Mouse (Mus musculus) ovary, postnatal 36 days (tissue): ENCODE data around the gene H2-T3.
A peak's percentile ranks its signal among the peaks of the same experiment; 100 is the strongest.
"Not testable (repeated sequence)": the region's sequence is repeated elsewhere in the genome, so short reads cannot be mapped to it uniquely, and the experiment has no call there.

Experiments used
- DNase-seq: peaks from one replicate; pipeline ENCODE4 v3.0.0; 2022; ENCODE audit warnings: low spot score, mixed read lengths

H2-T3 gene

DNA sequence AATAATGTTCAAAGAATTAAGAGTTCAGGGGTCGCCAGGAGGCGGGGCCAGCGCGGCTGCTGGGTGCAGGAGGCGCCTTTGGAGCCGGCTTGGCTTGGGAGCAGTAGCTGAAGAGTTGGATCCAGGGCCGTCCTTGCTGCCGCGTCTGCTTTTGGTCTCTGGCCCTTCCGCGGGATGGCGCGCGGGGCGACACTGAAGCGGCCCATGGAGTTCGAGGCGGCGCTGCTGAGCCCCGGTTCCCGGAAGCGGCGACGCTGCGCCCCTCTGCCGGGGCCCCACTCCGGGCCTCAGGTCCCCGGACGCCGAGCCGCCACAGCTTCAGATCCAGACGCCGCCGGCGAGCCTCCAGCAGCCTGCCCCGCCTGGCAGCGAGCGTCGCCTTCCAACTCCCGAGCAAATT lies 11.1 kb downstream of the H2-T3 start:
- peak; percentile 18 for DNase-seq

DNA sequence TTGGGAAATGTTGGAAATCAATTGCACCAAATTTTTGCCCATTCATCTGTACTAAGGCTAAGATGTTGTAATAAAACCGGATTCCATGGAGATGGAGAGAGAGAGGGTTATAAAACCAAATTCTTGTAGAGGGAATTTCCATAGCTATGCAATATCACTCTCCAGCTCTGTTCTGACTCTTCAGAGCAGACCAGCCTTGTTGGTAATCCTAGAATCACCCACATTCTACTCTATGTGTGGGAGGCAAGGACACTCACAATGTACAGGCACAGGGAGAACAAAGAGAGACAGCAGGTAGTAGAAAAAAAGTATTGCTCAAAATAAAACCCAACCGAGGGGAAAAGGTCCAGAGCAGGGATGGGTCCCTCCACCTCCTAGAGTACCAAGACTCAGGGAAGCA lies 14.0 kb downstream of the H2-T3 start:
- not testable (repeated sequence) for DNase-seq

- DNase-seq, result no peak
Measured at GRCm38 (mm10) chr17:36170287-36170814, 19.7 kb downstream of the H2-T3 start.

DNA sequence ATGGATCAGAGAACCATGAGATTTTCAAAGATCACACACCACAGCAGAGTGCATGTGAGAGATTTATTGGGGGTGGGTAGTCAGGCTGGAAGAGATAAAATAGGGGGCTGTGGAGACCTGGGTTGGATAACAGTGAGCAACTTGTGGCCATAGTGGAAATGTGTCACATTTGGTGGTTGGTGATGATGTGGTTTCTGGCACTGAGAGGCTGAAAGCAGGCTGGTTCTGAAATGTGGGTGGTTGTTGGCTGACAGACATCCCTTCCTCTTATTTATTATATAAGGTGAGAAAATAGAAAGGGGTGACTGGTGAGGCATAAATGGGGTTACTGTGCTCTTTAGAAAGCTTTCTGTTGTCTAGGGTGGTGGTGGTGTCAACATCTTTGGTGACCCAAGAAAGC lies 20.3 kb downstream of the H2-T3 start:
- DNase-seq, result no peak

GRCm38 (mm10) chr17:36169094-36169493 lies 21.0 kb downstream of the H2-T3 start:
- not testable (repeated sequence) for DNase-seq

- DNase-seq, result no peak
Measured at GRCm38 (mm10) chr17:36168039-36168652, 21.9 kb downstream of the H2-T3 start, which contains the start of gene Gm8909. Gene Gm8909 (minus strand): TSS chr17:36168537.

DNA sequence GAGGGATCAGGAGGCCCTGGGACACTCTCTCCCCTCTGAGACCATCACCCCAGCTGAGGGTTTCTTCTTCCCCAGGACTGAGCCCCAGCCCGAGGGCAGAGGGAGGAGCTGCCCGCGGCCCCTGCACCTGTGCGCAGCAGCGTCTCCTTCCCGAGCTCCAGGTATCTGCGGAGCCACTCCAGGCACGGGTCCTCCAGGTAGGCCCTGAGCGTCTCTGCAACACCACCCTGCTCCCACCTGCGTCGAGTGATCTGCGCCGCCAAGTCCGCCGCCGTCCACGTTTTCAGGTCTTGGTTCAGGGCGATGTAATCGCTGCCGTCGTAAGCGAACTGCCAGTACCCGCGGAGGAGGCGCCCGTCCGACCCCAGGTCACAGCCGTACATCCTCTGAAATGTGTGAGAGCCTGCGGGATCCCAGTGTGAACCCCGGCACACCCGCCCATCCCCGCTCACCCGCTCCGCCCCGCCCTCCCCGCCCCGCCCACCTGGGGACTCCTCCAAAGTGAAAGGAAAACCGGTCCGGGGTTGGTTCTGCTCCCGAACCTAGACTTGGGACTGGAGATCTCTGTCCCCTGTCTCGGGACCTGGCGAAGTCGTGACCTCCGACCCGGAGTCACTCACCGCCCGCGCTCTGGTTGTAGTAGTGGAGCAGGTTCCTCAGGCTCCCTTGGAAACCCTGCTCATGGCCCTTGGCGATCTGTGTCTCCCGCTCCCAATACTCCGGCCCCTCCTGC lies 22.6 kb downstream of the H2-T3 start:
- DNase-seq, result no peak

DNA sequence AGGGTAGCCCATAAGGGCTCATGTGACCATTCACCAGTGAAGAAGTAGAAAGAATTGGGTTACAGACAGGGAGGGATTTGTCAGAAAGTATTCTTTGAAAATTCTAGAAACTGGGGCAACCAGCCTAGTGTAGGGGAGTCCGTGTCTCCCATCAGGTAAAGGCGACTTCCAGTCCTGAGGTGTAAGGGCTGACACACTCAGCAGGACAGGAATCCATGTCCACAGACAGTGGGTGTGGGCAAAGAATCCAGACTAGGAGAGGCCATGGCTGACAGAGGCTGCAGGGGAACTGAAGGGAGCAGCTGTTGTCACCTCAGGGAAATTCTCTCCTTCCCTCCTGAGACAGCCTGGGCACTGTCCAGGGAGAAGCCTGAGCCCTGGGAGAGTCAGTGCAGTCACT lies 23.2 kb downstream of the H2-T3 start:
- DNase-seq, result not testable (repeated sequence)

- DNase-seq, result no peak
Measured at GRCm38 (mm10) chr17:36161129-36162051, 28.7 kb downstream of the H2-T3 start.

DNA sequence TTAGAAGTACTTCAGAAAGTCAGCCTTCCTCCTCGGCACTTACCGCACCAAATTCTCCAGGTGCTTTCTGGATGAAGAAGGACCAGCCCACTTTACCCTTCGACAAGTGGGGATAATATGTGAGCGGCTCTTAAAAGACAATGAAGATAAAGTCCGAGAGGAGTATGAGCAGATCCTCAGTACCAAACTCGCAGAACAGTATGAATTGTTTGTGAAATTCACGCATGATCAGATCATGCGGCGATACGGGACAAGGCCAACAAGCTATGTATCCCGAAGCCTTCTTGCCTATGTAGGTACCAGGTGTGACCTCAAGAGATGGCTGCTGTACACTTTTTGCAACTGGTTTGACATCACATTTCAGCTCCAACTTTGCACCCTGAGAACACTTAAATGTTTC lies 31.8 kb downstream of the H2-T3 start:
- DNase-seq, result not testable (repeated sequence)

DNA sequence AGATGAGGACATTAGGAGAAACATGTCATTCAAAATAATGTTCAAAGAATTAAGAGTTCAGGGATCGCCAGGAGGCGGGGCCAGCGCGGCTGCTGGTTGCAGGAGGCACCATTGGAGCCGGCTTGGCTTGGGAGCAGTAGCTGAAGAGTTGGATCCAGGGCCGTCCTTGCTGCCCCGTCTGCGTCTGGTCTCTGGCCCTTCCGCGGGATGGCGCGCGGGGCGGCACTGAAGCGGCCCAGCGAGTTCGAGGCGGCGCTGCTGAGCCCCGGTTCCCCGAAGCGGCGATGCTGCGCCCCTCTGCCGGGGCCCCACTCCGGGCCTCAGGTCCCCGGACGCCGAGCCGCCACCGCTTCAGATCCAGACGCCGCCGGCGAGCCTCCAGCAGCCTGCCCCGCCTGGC lies 32.3 kb downstream of the H2-T3 start:
- DNase-seq, result not testable (repeated sequence)

- DNase-seq, result no peak
Measured at GRCm38 (mm10) chr17:36154271-36155149, 35.6 kb downstream of the H2-T3 start.

- not testable (repeated sequence) for DNase-seq
Measured at GRCm38 (mm10) chr17:36151200-36151599, 38.9 kb downstream of the H2-T3 start.

DNA sequence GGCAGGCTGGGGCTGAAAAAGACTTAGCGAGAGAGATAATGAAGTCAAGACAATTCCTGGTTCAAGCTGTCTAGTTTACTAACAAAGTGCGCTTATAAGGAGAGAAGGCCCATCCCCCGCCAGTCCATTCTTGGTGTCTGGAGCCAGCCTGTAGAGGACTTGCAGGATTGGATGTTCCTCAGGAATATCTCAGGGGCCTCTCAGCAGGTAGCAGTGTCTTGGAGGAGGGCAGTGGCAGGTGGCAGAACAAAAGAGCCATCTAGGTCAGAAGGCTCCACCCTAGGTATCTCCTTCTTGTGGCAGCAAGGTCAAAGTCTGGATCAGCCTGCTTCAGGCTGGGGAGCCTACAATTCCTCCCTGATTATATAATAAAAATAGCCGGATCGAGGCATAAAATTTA lies 41.6 kb downstream of the H2-T3 start:
- not testable (repeated sequence) for DNase-seq

DNA sequence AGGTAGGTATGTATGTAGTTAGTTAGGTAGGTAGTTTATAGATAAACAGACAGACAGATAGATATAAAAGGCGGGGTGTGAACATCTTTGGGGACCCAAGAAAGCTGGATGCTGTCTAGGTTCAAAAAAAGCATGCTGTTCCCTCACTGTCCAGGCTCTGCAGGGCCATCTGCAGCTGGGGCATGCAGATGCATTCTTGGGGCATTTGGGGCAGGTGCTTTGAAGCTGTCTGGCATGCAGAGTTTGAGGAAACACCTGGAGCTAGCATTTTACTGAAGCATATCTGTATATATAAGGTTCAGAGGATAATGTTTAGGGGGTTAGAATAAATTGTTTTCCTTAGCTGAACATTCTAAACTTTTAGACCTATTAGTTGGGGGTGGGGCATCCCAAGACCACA lies 43.1 kb downstream of the H2-T3 start:
- not testable (repeated sequence) for DNase-seq

DNA sequence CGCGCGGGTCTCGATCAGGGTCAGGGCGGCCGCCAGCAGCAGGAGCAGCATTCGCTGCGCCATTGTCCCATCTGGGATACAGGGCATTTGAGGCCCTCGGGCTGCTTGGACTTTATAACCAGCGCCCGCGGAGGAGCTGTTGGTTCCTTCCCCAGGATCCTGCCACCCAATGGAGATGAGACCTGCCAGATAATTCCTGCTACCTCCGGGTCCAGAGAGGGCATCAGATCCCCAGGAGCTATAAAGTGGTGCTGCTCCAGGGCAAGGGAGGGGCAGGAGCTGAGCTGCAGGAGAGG lies 44.3 kb downstream of the H2-T3 start:
- not testable (repeated sequence) for DNase-seq

GRCm38 (mm10) chr17:36145111-36145860 lies 44.8 kb downstream of the H2-T3 start:
- DNase-seq, result no peak

DNA sequence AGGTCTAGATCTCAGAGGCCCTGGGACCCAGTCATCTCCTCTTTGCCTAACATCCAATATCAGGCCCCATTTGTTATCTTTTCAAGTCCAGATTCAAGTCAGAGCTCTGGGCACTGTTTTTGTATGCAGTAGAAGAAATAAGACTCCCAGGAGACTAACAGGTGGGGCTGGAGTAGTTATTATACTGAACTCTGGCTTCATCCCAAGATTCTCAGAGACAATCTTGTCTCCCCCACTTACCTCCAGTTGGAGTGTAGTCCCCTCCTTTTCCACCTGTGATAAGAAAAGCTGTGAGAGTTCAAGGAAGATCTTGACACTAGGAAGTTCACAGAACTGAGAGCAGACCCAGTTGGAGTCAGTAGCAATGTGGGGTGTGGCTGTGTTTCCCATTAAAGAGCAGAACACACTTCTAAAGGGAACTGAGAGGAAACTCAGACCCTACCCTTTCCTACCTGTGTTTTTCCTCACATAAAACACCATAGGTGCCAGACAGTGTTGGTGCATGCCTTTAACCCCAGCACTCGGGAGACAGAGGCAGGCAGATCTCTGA lies 53.7 kb downstream of the H2-T3 start:
- DNase-seq, result not testable (repeated sequence)
